Mouse (Mus musculus): ENCODE results near the gene Cela1. TPM values are rescaled to one million over a fixed set of nuclear protein-coding genes. Genes with fewer than 3 reads are reported as not detected.

Gene Cela1
- polyA plus RNA-seq, 1 experiment from 2014 or later, result 11.0 TPM

DNA sequence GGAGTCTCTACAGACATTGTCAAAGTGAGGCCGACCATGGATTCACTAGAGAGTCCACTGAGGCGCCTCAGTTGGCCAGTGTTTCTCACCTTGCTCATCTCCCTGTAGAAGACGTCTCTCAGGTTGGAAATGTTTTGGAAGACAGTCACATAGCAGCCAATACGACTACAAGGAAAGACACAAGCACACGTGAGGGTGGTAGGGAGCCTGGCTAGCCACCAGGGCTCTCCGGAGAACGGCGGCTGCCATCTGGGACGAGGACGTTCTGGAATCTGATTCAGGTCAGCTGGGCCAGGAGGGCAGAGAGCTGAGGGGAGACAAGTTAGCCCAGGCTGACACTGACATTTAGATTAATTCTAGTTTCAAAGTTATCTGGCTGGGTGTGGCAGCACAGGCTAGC, 37.6 kb downstream of the Cela1 start:
- no peak overlapping the region for H3K9ac ChIP-seq
- H3K4me2 ChIP-seq, result no peak overlapping the region

DNA sequence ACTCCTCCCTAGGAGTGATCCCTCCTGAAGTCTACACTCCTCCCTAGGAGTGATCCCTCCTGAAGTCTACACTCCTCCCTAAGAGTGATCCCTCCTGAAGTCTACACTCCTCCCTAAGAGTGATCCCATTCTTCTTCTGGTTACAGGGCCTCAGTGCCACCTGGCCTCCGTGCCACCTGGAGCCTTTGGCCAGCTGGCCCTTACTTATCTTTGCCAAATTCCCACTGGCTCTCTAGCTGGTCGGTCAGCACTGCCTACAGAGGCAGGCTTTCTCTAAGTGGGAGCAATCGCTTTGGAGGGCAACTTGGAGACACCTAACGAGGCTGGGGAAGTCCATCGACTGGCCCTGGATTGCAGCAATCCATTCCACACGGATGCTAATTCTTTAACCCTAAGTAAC, 41.6 kb downstream of the Cela1 start:
- 75% methylated on average over 6 of the region's 6 CpGs for WGBS (ENCODE audit: insufficient replicate concordance)
- H3K4me2 ChIP-seq, result no peak overlapping the region

More for the DNA sequence above, 37.6 kb downstream of the Cela1 start:
- ATAC-seq, result no peak
- WGBS (ENCODE audit: insufficient replicate concordance), result 79% methylated on average over 10 of the region's 10 CpGs
- H3K4me1 ChIP-seq, result peaks cover 14% of the 10 kb centered on the region
- no peaks in the 10 kb centered on the region for H3K9me3 ChIP-seq (replicated peaks)
- peaks cover 20% of the 10 kb centered on the region for H3K36me3 ChIP-seq
- H3K27me3 ChIP-seq (replicated peaks), result no peaks in the 10 kb centered on the region
- no peak overlapping the region for H3K4me3 ChIP-seq
- H3K27ac ChIP-seq, result no peak overlapping the region

DNA sequence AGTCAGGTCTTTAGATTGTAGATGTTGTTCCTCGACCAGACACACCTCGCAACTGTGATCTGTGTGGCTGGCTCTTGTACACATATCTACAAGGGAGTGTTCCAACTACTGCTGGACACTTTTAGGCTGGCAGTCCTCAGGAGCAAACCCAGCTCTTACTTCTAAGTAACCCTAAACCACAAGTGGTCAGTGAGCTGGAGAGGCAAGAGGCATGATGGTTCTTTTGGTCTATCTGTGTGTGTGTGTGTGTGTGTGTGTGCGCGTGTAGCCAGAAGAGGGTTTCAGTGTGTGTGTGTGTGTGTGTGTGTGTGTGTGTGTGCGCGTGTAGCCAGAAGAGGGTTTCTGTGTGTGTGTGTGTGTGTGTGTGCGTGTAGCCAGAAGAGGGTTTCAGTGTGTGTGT, 45.3 kb downstream of the Cela1 start:
- Histone ChIP-seq H3K27me3 (replicated peaks) (peaks cover 19% of the 10 kb centered on the region), H3K4me2 (no peak overlapping the region), H3K9ac (no peak overlapping the region), H3K4me3 (no peak overlapping the region), H3K36me3 (peaks cover 23% of the 10 kb centered on the region), H3K9me3 (replicated peaks) (no peaks in the 10 kb centered on the region), H3K4me1 (no peaks in the 10 kb centered on the region), H3K27ac (no peak overlapping the region)
- no peak for ATAC-seq
- 89% methylated on average over 7 of the region's 7 CpGs for WGBS (ENCODE audit: insufficient replicate concordance)

More for the DNA sequence above, 41.6 kb downstream of the Cela1 start:
- Histone ChIP-seq H3K27me3 (replicated peaks) (no peaks in the 10 kb centered on the region), H3K9me3 (replicated peaks) (no peaks in the 10 kb centered on the region), H3K4me3 (no peak overlapping the region), H3K27ac (no peak overlapping the region), H3K4me1 (0 out of 2 replicates have a peak, but pooled peaks cover 5% of the 10 kb centered on the region), H3K36me3 (peaks cover 32% of the 10 kb centered on the region), H3K9ac (no peak overlapping the region)
- no peak for ATAC-seq

DNA sequence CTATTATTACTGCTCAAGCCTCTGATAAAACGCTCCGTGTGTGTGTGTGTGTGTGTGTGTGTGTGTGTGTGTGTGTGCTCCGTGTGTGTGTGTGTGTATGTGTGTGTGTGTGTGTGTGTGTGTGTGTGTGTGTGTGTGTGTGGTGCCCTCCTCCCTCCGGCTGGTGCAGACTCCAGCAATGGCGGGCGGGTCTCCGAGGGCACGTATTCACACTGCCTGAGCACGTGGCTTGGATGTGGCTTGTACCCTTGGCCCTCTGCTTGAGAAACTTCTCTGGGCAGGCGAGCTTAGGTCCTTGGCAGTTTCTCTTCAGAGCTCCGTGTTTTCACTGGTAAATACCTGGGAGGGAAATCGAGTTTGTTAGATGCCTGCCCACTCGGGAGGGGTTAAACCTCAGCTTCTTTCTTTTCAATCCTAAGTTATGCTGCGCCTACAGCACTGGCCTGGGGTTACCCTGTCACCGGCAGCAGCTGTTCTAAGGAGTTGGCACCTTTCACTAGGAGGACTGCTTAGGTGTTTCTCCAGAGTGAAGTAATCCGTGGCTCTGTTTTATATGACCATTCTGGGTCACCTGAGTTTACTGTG, 46.4 kb downstream of the Cela1 start:
- no peak overlapping the region for H3K4me2 ChIP-seq
- ATAC-seq, result no peak
- whole genome bisulfite sequencing (ENCODE audit: insufficient replicate concordance), result 77% methylated on average over 11 of the region's 16 CpGs
- peaks cover 30% of the 10 kb centered on the region for H3K27me3 ChIP-seq (replicated peaks)
- no peak overlapping the region for H3K4me3 ChIP-seq
- peaks cover 7% of the 10 kb centered on the region for H3K4me1 ChIP-seq
- no peak overlapping the region for H3K27ac ChIP-seq
- H3K36me3 ChIP-seq, result peaks cover 18% of the 10 kb centered on the region
- no peaks in the 10 kb centered on the region for H3K9me3 ChIP-seq (replicated peaks)
- no peak overlapping the region for H3K9ac ChIP-seq

DNA sequence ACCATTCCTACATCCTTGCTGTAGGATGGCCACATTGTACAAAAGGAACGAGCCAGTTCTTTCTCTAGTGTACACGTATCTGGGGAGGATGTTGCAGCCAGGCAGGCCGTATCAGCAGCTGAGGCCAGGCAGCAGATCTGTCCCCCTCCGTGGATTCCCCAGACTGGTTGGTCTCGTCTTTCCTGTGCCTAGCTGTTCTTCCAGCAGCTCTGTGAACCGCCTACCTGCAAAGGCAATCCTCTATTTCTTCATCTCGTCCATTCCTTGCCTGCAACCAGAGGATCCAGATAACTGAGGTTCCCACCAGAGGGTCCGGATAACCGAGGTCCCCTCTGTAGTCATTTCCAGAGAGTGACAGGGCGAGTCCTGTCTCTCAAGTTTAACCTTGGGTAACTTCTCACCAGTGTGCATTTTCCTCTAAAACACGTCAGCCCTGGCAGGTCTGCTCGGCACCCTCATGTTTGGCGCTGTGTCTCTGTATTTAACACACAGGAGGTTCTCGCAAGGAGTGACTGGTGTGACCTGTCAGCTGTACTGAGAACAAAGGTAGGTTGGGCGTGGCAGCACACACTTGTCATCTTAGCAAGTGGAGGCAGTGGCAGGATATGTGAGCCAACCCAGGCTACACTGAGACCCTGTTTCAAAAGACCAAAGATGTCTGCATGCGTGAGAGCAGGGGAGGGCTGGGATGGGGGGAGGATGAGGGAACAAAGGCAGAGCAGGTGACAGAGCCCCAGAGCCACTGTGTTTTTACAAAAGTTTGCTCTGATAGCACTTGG, 47.6 kb downstream of the Cela1 start:
- Histone ChIP-seq H3K36me3 (peaks cover 15% of the 10 kb centered on the region), H3K27ac (no peak overlapping the region), H3K27me3 (replicated peaks) (peaks cover 42% of the 10 kb centered on the region), H3K4me2 (no peak overlapping the region), H3K9ac (no peak overlapping the region), H3K4me3 (no peak overlapping the region), H3K9me3 (replicated peaks) (no peaks in the 10 kb centered on the region), H3K4me1 (peaks cover 17% of the 10 kb centered on the region)
- no peak for ATAC-seq
- WGBS (ENCODE audit: insufficient replicate concordance), result 66% methylated on average over 16 of the region's 16 CpGs

DNA sequence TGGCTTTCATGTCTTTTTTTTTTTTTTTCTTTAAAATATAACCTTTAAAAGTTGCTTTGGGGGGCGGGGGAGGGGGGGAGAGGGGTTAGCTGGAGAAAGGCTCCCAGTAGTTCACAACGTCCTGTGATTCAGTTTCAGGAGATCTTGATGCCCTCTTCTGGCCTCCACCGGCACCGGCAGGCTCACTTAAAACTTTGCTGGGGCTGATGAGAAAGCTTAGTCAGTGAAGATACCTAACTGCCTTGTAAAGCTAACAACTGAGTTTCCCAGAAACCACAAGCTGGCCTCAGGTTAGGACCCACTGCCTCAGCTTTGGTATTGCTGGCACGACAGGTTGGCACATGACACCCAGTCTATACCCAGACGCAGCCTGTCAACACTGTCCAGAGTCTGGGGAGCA, 50.1 kb downstream of the Cela1 start:
- Histone ChIP-seq H3K4me3 (no peak overlapping the region; the same call in 1 of the 2 replicates), H3K9me3 (replicated peaks) (no peaks in the 10 kb centered on the region), H3K27me3 (replicated peaks) (peaks cover 65% of the 10 kb centered on the region), H3K4me2 (peak overlapping the region; percentile 80), H3K4me1 (peaks cover 27% of the 10 kb centered on the region), H3K9ac (no peak overlapping the region), H3K27ac (no peak overlapping the region), H3K36me3 (peaks cover 5% of the 10 kb centered on the region; the same call in 1 of the 2 replicates)
- 0 out of 2 replicates have a peak, but pooled peaks have one; percentile 19 for ATAC-seq
- 11% methylated on average over 6 of the region's 6 CpGs for WGBS (ENCODE audit: insufficient replicate concordance)

DNA sequence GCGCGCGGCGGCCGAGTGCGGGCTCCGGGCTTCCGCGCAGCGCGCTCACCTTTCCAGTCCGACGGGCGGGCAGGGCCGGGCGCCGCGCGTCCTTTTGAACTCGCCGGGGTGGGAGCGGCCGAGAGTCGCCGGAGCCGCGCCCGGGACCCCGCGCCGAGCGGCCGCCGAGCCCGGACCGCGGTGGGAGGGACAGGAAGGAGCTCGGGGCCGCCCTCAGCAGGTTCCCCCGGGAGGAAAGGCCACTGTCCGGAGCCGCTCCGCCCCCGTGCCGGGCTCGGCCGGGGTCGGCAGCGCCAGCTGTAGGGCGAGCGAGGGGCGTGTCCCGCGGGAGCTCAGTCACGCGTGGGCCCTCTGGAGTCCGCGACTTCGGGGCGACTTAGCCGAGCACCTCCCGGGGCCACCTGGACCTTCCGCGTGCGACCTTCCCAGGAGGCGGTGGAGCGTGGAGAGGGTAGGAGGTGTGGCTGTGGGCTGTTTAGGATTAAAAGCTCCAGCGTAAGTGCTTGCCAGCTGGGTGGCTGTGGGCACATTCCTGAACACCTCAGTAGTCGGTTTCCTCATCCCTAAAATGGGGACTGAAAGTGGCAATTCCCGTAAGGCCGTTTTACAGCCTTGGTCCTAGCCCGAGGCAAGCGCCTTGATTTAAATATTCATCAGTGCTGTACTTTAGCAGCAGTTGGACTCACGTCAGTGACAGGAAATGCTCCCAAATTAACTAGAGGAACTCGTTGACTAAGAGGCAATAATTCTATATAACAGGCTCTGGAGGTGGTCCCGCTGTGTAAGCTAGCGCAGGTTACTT, 50.8 kb downstream of the Cela1 start, which contains the start of gene Smagp:
Gene Smagp (minus strand): TSS at position 241 of the 802 bp plus-strand sequence.
- Histone ChIP-seq H3K9me3 (replicated peaks) (no peaks in the 10 kb centered on the region), H3K27ac (0 out of 2 replicates have a peak within 1 kb of the TSS, but pooled peaks have one; percentile 12)

DNA sequence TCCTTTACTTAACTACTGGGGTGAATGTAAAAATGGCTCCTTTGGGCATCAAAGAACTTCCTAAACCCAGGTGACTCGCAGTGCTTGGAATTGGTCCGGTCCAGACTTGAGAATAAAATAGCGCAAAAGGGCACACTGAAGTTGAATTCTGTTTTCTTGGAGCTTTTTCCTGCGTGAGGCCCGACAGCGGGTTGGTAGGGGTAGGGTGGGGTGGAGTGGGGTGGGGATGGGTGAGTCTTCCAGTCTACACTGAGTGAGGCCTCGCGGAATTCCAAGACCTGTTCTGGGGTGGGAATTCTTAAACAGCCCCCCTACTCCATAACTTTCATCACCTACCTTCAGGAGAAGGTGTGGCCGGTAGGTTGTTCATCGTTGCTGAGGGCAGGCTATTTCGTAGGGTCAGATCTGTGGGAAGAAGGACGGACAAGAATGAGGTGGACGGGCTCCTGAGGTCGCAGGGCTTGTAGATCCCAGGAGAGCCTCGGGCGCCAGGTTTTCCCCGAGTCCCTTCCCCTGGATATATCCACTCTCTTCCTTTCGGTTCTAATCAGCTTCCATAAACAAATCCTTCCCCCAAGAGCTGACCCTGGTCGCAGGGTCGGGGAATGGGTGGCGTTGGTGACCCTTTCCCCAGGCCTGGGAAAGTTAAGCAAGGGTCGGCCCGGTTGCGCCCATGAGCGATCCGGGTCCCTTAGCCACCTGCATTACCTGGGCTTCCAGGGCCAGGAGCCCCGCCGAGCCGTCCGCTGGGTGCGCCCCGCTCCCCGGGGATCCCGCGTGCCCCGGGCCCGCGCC, 51.7 kb downstream of the Cela1 start:
- H3K36me3 ChIP-seq, result no peaks in the 10 kb centered on the region; the same call in 1 of the 2 replicates
- 0 out of 2 replicates have a peak overlapping the region, but pooled peaks have one; percentile 12 for H3K27ac ChIP-seq
- H3K4me1 ChIP-seq, result peaks cover 43% of the 10 kb centered on the region
- H3K9me3 ChIP-seq (replicated peaks), result no peaks in the 10 kb centered on the region
- peak overlapping the region; percentile 59 for H3K4me3 ChIP-seq
- H3K9ac ChIP-seq, result peak overlapping the region; percentile 62
- H3K27me3 ChIP-seq (replicated peaks), result peaks cover 68% of the 10 kb centered on the region
- no peak for ATAC-seq
- peak overlapping the region; percentile 80 for H3K4me2 ChIP-seq
- 5% methylated on average over 38 of the region's 38 CpGs for WGBS (ENCODE audit: insufficient replicate concordance)

More for the DNA sequence above, 50.8 kb downstream of the Cela1 start, which contains the start of gene Smagp:
- Histone ChIP-seq H3K27me3 (replicated peaks) (peaks cover 66% of the 10 kb centered on the region), H3K4me3 (peak within 1 kb of the TSS; percentile 59), H3K9ac (peak within 1 kb of the TSS; percentile 62), H3K4me1 (peaks cover 35% of the 10 kb centered on the region), H3K36me3 (peaks cover 4% of the 10 kb centered on the region; the same call in 1 of the 2 replicates), H3K4me2 (peak within 1 kb of the TSS; percentile 80)
- under 1% methylated on average over 62 of the region's 77 CpGs for WGBS (ENCODE audit: insufficient replicate concordance)
- ATAC-seq, result peak; percentile 44; the same call in 1 of the 2 replicates

DNA sequence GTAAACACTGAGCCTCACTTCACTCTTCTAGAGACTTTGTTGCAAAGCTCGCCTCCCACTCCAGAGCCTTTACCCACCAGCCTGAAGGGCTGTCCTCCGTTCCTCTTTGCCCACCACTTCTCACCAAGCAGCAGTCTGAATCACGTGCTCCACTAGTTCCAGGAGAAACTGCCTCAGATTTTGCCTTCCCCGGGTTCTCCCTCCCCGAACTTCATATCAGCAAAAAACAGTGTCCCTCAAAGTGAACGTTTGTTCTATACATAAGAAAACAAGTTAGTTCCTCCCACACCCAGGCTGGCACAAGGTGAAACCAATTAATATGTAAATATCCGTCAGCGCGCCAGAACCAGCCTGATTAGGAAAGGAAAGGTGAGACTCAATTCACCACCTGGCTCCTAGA, 52.5 kb downstream of the Cela1 start:
- no peaks in the 10 kb centered on the region for H3K36me3 ChIP-seq
- 0 out of 2 replicates have a peak overlapping the region, but pooled peaks have one; percentile 59 for H3K4me3 ChIP-seq

DNA sequence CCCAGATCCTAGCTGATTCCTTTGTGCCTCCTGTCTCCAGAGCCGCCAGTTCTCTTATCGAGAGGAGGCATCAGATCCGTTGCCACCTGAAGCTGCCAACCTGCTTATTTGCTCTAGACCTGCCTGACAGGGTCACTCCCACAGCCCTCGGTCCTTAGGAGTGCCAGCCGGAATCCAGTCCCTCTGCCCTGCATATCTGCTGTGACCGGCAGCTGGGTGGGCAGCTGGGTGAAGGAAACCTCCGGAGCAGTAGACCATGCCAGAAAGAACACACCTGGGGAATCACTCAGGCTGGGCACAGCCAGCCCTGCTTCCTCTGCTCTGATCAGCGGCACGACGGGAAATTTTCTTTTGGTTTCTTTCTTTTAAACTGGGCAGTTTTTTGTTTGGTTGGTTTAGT, 54.4 kb downstream of the Cela1 start:
- no peak overlapping the region for H3K9ac ChIP-seq
- H3K4me2 ChIP-seq, result no peak overlapping the region
- peaks cover 49% of the 10 kb centered on the region for H3K4me1 ChIP-seq
- no peak for ATAC-seq
- H3K9me3 ChIP-seq (replicated peaks), result no peaks in the 10 kb centered on the region
- H3K36me3 ChIP-seq, result no peaks in the 10 kb centered on the region
- H3K27ac ChIP-seq, result no peak overlapping the region
- WGBS (ENCODE audit: insufficient replicate concordance), result 78% methylated on average over 10 of the region's 10 CpGs
- H3K27me3 ChIP-seq (replicated peaks), result peaks cover 71% of the 10 kb centered on the region
- H3K4me3 ChIP-seq, result no peak overlapping the region

More for the DNA sequence above, 52.5 kb downstream of the Cela1 start:
- no peak overlapping the region for H3K9ac ChIP-seq
- H3K27ac ChIP-seq, result no peak overlapping the region
- H3K4me1 ChIP-seq, result peaks cover 43% of the 10 kb centered on the region
- H3K27me3 ChIP-seq (replicated peaks), result peaks cover 74% of the 10 kb centered on the region
- H3K9me3 ChIP-seq (replicated peaks), result no peaks in the 10 kb centered on the region
- 13% methylated on average over 9 of the region's 9 CpGs for WGBS (ENCODE audit: insufficient replicate concordance)
- ATAC-seq, result no peak
- H3K4me2 ChIP-seq, result no peak overlapping the region

DNA sequence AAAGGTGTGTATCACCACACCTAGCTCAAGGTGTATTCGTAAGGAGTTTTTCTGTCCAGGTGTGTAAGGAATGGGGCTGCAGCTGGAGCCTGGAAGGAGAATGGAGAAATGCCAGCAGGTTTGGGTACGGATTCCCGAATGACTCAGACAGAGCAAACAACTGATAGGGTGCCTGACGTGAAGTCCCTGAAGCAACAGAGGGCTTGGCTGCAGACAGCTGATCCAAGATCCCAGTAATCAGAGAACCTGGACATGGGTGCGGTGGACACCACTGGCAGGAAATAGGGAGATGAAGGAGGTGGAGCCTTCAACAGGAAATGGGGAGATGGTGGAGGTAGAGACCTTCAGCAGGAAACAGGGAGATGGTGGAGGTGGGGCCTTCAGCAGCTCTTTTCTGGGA, 55.4 kb downstream of the Cela1 start:
- ATAC-seq, result no peak

More for the DNA sequence above, 55.4 kb downstream of the Cela1 start:
- Histone ChIP-seq H3K27me3 (replicated peaks) (peaks cover 61% of the 10 kb centered on the region), H3K9me3 (replicated peaks) (no peaks in the 10 kb centered on the region), H3K27ac (no peak overlapping the region), H3K36me3 (no peaks in the 10 kb centered on the region), H3K9ac (no peak overlapping the region), H3K4me3 (no peak overlapping the region), H3K4me2 (no peak overlapping the region), H3K4me1 (peaks cover 58% of the 10 kb centered on the region)
- 53% methylated on average over 5 of the region's 5 CpGs for WGBS (ENCODE audit: insufficient replicate concordance)

Measured in liver, embryonic 12.5 days (tissue).